Mouse (Mus musculus): ENCODE results near the gene Cacng6.
A peak's percentile ranks its signal among the peaks of the same experiment; 100 is the strongest.
"Not testable (repeated sequence)": the region's sequence is repeated elsewhere in the genome, so short reads cannot be mapped to it uniquely, and the experiment has no call there.

Gene Cacng6

GRCm38 (mm10) chr7:3423895-3424294, at the start of gene Cacng6:
Cacng6 (plus strand) TSS chr7:3424195.
- DNase-seq, result no peak

GRCm38 (mm10) chr7:3376831-3377230, 47.2 kb upstream of the Cacng6 start:
- peak; percentile 34 for DNase-seq

GRCm38 (mm10) chr7:3382123-3382522, 41.9 kb upstream of the Cacng6 start:
- no peak for DNase-seq

- no peak for DNase-seq
Measured at GRCm38 (mm10) chr7:3384807-3385319, 39.1 kb upstream of the Cacng6 start.

- DNase-seq, result no peak
Measured at GRCm38 (mm10) chr7:3386036-3386730, 37.8 kb upstream of the Cacng6 start.

GRCm38 (mm10) chr7:3387761-3388160, 36.2 kb upstream of the Cacng6 start:
- DNase-seq, result no peak

GRCm38 (mm10) chr7:3388885-3389284, 35.1 kb upstream of the Cacng6 start:
- DNase-seq, result no peak

GRCm38 (mm10) chr7:3389444-3390412, 34.3 kb upstream of the Cacng6 start:
- peak; percentile 49 for DNase-seq

- no peak for DNase-seq
Measured at GRCm38 (mm10) chr7:3390413-3391080, 33.4 kb upstream of the Cacng6 start, which contains the start of gene Cacng8. Cacng8 (plus strand) TSS chr7:3390683.

- no peak for DNase-seq
Measured at GRCm38 (mm10) chr7:3391081-3391451, 32.9 kb upstream of the Cacng6 start.

- peak; percentile 30 for DNase-seq
Measured at GRCm38 (mm10) chr7:3391809-3392208, 32.2 kb upstream of the Cacng6 start.

GRCm38 (mm10) chr7:3397355-3397754, 26.6 kb upstream of the Cacng6 start:
- DNase-seq, result no peak

GRCm38 (mm10) chr7:3397797-3398196, 26.2 kb upstream of the Cacng6 start:
- DNase-seq, result no peak

- not testable (repeated sequence) for DNase-seq
Measured at GRCm38 (mm10) chr7:3398363-3398762, 25.6 kb upstream of the Cacng6 start.

- DNase-seq, result no peak
Measured at GRCm38 (mm10) chr7:3399937-3400336, 24.1 kb upstream of the Cacng6 start.

GRCm38 (mm10) chr7:3409729-3410520, 14.1 kb upstream of the Cacng6 start:
- no peak for DNase-seq

- peak; percentile 37 for DNase-seq
Measured at GRCm38 (mm10) chr7:3411160-3411941, 12.6 kb upstream of the Cacng6 start.

- peak; percentile 24 for DNase-seq
Measured at GRCm38 (mm10) chr7:3412036-3412435, 12.0 kb upstream of the Cacng6 start.

GRCm38 (mm10) chr7:3414888-3415287, 9.1 kb upstream of the Cacng6 start:
- peak; percentile 39 for DNase-seq

GRCm38 (mm10) chr7:3415378-3415777, 8.6 kb upstream of the Cacng6 start:
- peak; percentile 24 for DNase-seq

- DNase-seq, result no peak
Measured at GRCm38 (mm10) chr7:3419941-3420340, 4.1 kb upstream of the Cacng6 start.

Data from cerebellum, adult 11 months (tissue).